Mouse (Mus musculus): ENCODE results near the gene Hoxb7.

The Hoxb7 gene

GRCm38 (mm10) chr11:96317608-96318367, 31.4 kb downstream of the Hoxb7 start, which contains the start of gene Hoxb4:
Hoxb4 (plus strand) TSS chr11:96318267.
- peak; percentile 72 for DNase-seq

GRCm38 (mm10) chr11:96318368-96319070, 32.1 kb downstream of the Hoxb7 start:
- peak; percentile 91 for DNase-seq

GRCm38 (mm10) chr11:96319071-96319902, 32.9 kb downstream of the Hoxb7 start:
- peak; percentile 85 for DNase-seq

- DNase-seq = no peak
Measured at GRCm38 (mm10) chr11:96319910-96320309, 33.5 kb downstream of the Hoxb7 start.

GRCm38 (mm10) chr11:96320688-96321087, 34.3 kb downstream of the Hoxb7 start:
- no peak for DNase-seq

- DNase-seq = no peak
Measured at GRCm38 (mm10) chr11:96321846-96322245, 35.4 kb downstream of the Hoxb7 start.

- DNase-seq = no peak
Measured at GRCm38 (mm10) chr11:96322738-96323137, 36.3 kb downstream of the Hoxb7 start.

GRCm38 (mm10) chr11:96323154-96323553, 36.7 kb downstream of the Hoxb7 start, which contains the start of gene Hoxb3:
Hoxb3 (plus strand) TSS chr11:96323326.
- no peak for DNase-seq

GRCm38 (mm10) chr11:96324125-96324524, 37.7 kb downstream of the Hoxb7 start:
- peak; percentile 76 for DNase-seq

- no peak for DNase-seq
Measured at GRCm38 (mm10) chr11:96324965-96325364, 38.5 kb downstream of the Hoxb7 start.

GRCm38 (mm10) chr11:96325747-96326212, 39.4 kb downstream of the Hoxb7 start:
- DNase-seq = peak; percentile 78

- no peak for DNase-seq
Measured at GRCm38 (mm10) chr11:96326705-96327104, 40.3 kb downstream of the Hoxb7 start.

GRCm38 (mm10) chr11:96327122-96327521, 40.7 kb downstream of the Hoxb7 start:
- DNase-seq = no peak

- no peak for DNase-seq
Measured at GRCm38 (mm10) chr11:96327750-96328149, 41.3 kb downstream of the Hoxb7 start.

- no peak for DNase-seq
Measured at GRCm38 (mm10) chr11:96328605-96329004, 42.2 kb downstream of the Hoxb7 start.

GRCm38 (mm10) chr11:96332105-96332504, 45.7 kb downstream of the Hoxb7 start:
- DNase-seq = no peak

GRCm38 (mm10) chr11:96332618-96333032, 46.2 kb downstream of the Hoxb7 start:
- peak; percentile 76 for DNase-seq

- DNase-seq = no peak
Measured at GRCm38 (mm10) chr11:96333241-96334001, 47.0 kb downstream of the Hoxb7 start.

- DNase-seq = no peak
Measured at GRCm38 (mm10) chr11:96334002-96334364, 47.6 kb downstream of the Hoxb7 start.

- no peak for DNase-seq
Measured at GRCm38 (mm10) chr11:96334998-96335397, 48.6 kb downstream of the Hoxb7 start.

- no peak for DNase-seq
Measured at GRCm38 (mm10) chr11:96336597-96336996, 50.2 kb downstream of the Hoxb7 start.

- no peak for DNase-seq
Measured at GRCm38 (mm10) chr11:96337026-96337425, 50.6 kb downstream of the Hoxb7 start.

Data from embryo, embryonic 11 days (tissue).